Mouse (Mus musculus): ENCODE data around the gene Wfdc2.
A peak's percentile ranks its signal among the peaks of the same experiment; 100 is the strongest.
"Not testable (repeated sequence)": the region's sequence is repeated elsewhere in the genome, so short reads cannot be mapped to it uniquely, and the experiment has no call there.

Wfdc2 gene

GRCm38 (mm10) chr2:164549338-164549737, 12.9 kb upstream of the Wfdc2 start:
- no peak for DNase-seq (ENCODE audit: low spot score)

DNA sequence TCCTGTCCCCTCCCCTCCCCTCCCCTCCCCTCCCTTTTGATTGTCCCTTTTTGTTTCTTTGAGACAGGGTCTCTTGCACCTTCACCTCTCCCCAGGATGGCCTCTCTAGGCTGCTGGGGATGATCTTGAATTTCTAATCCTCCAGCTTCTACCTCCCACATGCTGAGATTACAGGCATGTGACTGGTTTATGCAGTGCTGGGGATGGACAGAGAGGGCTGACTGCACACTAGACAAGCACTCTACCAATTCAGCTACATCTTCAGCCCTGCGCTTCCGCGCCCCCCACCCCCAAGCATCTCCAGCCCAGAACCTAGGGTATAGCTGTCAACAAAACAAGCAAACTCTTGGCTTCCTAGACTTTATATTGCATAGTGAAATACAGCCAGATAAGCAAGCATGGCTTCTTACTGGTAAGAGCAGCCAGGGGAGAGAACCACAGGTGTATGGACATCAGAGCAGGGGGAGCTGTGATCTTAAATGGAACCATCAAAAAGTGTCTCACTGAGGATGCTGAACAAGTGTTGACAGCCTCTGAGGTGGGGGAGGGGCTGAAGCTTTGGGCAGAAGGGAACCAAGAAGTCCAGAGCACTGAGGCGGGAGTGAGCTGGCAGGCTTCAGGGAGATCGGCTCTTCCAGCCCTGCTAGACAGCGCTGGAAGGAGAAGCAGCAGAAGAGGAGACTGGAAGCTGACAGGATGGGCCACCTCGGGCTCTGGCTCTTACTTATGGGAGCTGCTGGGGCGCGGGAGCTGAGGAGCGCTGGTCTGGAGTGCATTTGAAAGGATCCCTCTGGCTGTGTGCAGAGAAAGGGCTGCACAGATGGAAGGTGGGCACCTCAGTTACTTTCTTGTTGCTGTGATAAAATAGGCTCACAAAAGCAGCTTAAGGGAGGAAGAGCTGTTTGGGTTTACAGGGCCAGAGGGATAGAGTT, 12.0 kb upstream of the Wfdc2 start:
- DNase-seq (ENCODE audit: low spot score) = no peak

DNA sequence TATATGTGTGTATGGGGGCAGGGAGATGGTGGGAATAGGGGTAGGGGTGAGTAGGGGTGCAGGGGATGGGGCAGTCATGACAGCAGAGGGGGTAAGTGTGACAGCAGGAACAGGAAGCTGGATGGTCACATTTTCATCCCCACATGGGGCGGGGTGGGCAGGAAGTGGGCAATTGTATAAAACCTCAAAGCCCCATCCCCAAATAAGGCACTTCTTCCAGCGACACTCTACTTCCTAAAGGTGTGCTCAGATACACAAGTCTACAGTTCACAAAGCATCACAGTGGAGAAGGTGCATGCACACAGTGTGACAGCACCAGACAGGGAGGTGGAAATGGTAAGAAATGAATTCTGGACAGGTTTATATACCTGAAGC, 11.3 kb upstream of the Wfdc2 start:
- no peak for DNase-seq (ENCODE audit: low spot score)

- DNase-seq (ENCODE audit: low spot score) = no peak
Measured at GRCm38 (mm10) chr2:164551502-164551901, 10.7 kb upstream of the Wfdc2 start.

- peak; percentile 29 for DNase-seq (ENCODE audit: low spot score)
Measured at GRCm38 (mm10) chr2:164558426-164558825, 3.8 kb upstream of the Wfdc2 start.

DNA sequence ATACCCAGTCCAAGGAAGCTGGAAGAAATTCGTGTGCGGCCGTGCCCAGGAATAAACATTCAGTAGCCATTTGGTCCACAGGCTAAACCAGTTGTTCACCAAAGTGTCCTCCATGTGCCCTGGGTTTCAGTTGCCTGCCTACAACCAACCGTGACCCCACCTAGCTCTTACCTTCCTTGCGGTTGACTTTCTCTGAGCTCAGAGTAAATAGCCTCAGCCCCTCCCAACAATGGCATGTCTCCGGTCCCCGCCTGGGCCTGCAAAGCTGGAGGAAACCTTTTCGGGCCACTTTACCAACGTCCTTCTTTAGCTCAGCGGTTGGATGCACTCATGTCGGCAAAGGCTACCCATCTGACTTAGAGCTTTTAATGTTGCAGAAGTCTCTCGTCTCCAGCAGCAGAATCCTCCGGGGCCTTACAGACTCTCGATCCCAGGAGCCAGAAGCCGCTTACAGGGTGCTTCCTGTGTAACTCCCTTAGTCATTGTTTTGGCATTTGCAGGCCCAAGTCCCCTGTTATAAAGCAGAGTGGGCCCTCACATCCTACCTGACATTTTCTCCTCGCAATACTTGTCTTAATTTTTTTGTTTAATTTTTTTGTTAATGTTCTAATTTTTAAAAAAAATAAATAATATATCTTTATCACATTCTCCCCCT, 3.1 kb upstream of the Wfdc2 start:
- DNase-seq (ENCODE audit: low spot score) = no peak

- no peak for DNase-seq (ENCODE audit: low spot score)
Measured at GRCm38 (mm10) chr2:164560106-164560505, 2.1 kb upstream of the Wfdc2 start.

DNA sequence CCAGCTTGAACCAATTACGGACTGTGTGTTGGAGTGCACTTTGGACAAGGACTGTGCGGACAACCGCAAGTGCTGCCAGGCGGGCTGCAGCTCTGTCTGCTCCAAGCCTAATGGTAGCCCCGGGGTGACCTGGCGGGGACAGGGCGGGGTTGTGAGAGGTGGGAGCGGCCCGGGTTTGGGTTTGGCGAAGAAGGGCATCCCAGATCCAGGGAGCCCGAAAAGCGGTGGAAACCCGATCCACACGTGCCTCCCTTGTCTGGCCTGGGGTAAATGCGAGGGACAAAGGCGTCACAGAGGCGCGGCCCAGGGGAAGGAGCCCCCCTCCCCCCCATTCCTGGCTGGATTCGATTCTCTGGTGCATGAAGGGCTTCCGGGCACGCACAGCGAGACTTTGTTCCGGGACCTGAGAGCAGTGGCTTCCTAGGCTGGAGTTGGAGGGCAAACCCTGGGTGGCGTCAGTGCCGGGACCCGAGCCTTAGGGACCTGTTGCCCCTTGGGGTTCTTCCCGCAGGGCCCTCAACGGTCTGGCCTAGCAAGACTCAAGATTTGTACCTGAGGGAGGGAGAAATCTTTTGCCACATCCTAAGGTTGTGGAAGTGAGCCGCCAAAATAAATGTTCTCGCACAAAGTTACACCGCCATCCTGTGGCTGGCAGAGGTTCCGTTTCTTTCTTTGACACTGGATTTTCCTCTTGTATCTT, 1.3 kb downstream of the Wfdc2 start:
- DNase-seq (ENCODE audit: low spot score) = no peak

DNA sequence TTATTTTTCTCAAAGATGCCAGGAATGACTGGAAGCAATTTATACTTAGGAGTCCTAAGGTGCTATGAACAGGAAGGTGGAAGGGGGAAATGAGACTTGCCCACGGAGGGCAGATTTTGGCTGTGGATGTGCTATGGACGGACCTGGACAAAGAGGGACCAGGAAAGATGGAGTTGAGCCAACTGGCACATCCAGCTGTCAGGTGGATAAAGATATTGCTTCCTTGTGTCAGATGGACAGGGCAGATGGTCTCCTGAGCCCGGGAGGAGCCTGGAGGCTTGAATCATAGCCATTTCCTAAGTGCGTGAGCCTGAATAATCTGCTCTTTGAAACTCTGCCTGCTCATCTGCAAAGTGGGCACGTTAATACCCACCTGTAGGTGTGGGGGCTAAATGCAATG, 2.1 kb downstream of the Wfdc2 start:
- no peak for DNase-seq (ENCODE audit: low spot score)

- no peak for DNase-seq (ENCODE audit: low spot score)
Measured at GRCm38 (mm10) chr2:164566997-164567396, 4.8 kb downstream of the Wfdc2 start.

DNA sequence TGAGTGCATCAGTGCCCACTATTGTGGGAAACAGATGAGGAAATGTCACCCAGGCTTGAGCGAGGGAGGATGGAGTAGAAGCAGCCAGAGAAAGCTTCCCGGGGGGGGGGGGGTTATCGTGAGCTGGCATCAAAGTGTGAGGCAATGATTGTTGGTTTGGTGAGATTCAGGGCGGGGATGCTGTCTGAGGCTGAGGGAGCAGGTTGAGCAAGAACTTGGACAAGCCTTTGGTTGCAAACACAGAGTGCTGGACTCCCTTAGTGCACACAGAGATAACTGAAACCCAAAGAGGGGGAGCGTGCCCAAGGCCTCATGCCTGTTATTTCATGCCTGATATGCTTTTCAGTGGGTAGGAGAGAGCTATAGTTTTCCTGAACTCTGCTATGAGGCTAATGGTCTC, 5.2 kb downstream of the Wfdc2 start:
- DNase-seq (ENCODE audit: low spot score) = no peak

- not testable (repeated sequence) for DNase-seq (ENCODE audit: low spot score)
Measured at GRCm38 (mm10) chr2:164573359-164573758, 11.1 kb downstream of the Wfdc2 start, which contains the start of gene Spint3. TSS of gene Spint3 (minus strand) at chr2:164573459.

DNA sequence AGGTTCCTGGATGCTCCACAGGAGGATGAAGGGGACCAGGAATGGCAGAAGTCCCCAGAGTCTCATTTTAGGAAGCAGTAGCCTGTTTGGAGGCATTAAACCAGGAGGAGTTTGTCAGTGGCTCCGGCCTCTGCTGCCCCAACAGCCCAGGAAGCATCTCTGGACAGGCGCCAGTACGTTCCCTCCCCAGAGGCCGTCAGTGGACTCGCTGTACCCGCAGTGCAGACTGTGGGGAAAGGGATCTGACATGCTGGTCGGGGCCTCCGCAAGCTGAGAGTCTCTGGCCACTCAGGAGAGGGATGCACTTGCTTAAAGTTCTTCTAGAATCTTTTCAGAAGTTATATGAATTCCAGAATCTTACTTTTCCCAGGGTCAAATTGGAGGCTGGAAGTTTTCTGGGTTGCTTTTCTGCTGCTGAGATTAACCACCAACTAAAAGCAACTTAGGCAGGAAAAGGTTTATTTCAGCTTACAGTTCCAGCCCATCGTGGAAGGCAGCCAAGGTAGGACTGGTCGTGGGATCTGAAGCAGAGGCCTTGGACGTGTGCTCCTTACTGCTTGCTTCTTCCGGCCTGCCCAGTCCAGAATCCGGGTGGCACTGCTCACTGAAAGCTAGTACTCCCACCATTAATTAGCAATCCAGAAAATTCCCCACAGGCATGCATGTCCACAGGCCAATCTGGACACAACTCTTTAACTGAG, 23.0 kb downstream of the Wfdc2 start, which contains the start of gene Wfdc6a:
Gene Wfdc6a (minus strand): TSS at position 423 of the 701 bp plus-strand sequence.
- not testable (repeated sequence) for DNase-seq (ENCODE audit: low spot score)

- peak; percentile 2 for DNase-seq (ENCODE audit: low spot score)
Measured at GRCm38 (mm10) chr2:164592014-164592413, 29.8 kb downstream of the Wfdc2 start.

DNA sequence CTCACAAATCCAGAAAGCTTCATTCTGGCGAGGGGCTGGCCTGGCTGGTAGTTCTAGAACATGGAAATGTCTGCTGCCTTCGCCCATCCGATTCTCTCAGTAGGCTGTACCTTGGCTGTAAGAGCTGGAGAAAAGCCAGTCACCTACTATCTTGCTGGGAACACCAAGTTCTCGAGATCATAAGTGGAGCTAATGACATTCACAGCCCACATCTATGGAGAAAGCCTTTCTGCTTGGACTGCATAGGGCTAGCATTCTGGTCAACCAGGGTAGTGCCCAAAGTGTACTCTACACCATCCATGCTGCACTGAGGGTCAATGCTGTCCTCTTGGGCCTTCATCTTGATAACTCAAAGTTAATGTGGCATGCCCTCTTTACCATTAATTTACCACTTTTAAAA, 31.3 kb downstream of the Wfdc2 start, which contains the start of gene Eppin:
Gene Eppin (minus strand): TSS at position 101 of the 400 bp plus-strand sequence.
- DNase-seq (ENCODE audit: low spot score) = no peak

GRCm38 (mm10) chr2:164600179-164600578, 38.0 kb downstream of the Wfdc2 start:
- no peak for DNase-seq (ENCODE audit: low spot score)

GRCm38 (mm10) chr2:164603482-164603881, 41.3 kb downstream of the Wfdc2 start:
- DNase-seq (ENCODE audit: low spot score) = no peak

GRCm38 (mm10) chr2:164604411-164604810, 42.2 kb downstream of the Wfdc2 start:
- DNase-seq (ENCODE audit: low spot score) = no peak

DNA sequence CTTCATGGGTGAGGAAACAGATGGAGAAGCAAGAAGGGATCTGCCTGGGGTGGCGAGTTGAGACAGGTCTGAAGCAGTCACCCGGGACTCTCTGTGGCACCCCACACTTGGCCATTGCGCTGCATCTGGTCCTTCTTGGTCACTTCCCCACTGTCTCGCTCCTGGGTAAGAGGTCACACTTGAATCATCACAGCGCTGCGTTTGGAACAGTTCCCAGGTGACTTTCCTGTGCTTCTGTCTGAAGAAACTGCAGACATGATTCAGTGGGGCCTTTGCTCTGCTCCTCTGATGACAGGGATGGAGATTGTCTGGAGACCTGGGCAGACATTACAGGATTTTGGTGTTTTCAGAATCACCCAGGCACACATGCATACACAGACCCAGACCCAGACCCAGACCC, 46.6 kb downstream of the Wfdc2 start:
- no peak for DNase-seq (ENCODE audit: low spot score)

DNA sequence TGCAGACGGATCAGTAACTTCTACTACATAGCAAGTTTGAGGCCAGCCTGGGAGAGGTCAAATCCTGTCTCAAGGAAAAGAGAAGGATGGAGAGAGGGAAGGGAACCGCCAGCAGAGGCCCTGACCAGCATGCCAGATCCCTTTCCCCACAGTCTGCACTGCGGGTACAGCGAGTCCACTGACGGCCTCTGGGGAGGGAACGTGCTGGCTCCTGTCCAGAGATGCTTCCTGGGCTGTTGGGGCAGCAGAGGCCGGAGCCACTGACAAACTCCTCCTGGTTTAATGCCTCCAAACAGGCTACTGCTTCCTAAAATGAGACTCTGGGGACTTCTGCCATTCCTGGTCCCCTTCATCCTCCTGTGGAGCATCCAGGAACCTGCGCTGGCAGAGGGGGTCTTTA, 51.3 kb downstream of the Wfdc2 start, which contains the start of the genes Wfdc6b and Wfdc8:
Gene Wfdc6b (plus strand): TSS at position 52 of the 400 bp plus-strand sequence.
Gene Wfdc8 (minus strand): TSS at position 156 of the 400 bp plus-strand sequence.
- DNase-seq (ENCODE audit: low spot score) = not testable (repeated sequence)

GRCm38 (mm10) chr2:164615386-164615785, 53.2 kb downstream of the Wfdc2 start:
- no peak for DNase-seq (ENCODE audit: low spot score)
